Mouse (Mus musculus) ES-Bruce4 (cell line): ENCODE data around the gene Anpep.

Source experiments
- CTCF ChIP-seq: IDR thresholded peaks from one replicate; pipeline ENCODE4 v1.8.1; 2011; ENCODE audit warnings: low read depth, low read length
- EP300 ChIP-seq: IDR thresholded peaks from 2 replicates; pipeline ENCODE4 v1.6.1; 2011; ENCODE audit warnings: low read depth, low read length; ENCODE audit not compliant: insufficient read depth

DNA sequence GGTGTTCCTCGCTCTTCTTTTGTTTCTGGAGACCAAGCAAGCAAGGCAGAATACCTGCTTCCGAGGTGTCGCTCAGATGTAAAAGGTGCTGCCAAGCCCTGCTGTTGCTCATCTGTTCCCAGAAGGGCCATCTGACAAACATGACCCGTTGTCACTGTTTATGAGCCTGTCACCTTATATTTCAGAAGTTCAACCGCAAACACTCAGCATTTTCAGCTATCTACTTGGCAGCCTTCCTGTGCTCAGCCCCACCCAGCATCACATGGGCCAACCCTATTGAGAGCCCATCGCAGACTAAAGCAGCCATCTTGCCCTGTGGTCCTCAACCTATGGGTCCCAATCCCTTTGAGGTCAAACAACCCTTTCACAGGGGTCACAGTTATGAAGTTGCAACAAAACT, 39.9 kb upstream of the Anpep start:
- TF ChIP-seq EP300 (no peak), CTCF (no peak)
